Mouse (Mus musculus): ENCODE measurements around the gene Cd19. TPM values are rescaled to one million over a fixed set of nuclear protein-coding genes. Genes with fewer than 3 reads are reported as not detected.

The Cd19 gene
- not detected in 2 replicates for polyA plus RNA-seq (2011; ENCODE audit: insufficient read depth, insufficient read length, low read depth, missing spikeins)

DNA sequence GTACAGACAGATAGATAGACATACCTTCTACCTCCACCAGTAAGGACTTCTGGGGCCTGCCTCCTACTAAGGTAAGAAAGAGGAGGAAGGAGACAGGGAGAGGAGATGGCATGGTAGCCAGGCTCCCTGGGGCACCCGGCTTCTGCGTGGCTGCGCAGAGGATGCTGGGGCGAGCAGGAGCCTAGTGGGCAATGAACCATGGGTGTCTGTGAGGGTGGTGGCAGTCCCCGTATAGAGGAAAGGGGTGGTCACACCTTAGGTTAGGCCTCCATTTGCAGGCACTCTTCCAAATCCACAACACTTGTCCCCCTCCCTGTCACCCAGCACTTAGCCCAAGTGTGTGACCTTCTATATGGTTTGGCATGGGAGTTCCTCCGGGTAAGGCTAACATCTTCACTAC, at the start of gene Cd19:
Gene Cd19, minus strand, starts transcription at position 165 of the 400 bp plus-strand sequence.
- Histone ChIP-seq H3K9me3 (replicated peaks; ENCODE audit: control insufficient read depth, insufficient read depth, low read length, poor library complexity, severe bottlenecking) (no peaks in the 10 kb centered on the region), H3K9ac (ENCODE audit: low read depth, poor library complexity, severe bottlenecking) (no peak within 1 kb of the TSS), H3K27ac (ENCODE audit: insufficient read depth, low read length) (no peak within 1 kb of the TSS), H3K27me3 (ENCODE audit: control insufficient read depth, insufficient read depth, low read length, poor library complexity, severe bottlenecking) (no peaks in the 10 kb centered on the region), H3K4me3 (ENCODE audit: low read depth, low read length) (no peak within 1 kb of the TSS), H3K36me3 (ENCODE audit: control insufficient read depth, insufficient read depth, low read length, poor library complexity, severe bottlenecking) (no peaks in the 10 kb centered on the region), H3K4me1 (ENCODE audit: control insufficient read depth, insufficient read depth, low read length) (no peaks in the 10 kb centered on the region)
- TF ChIP-seq POLR2A (IDR thresholded peaks at IDR 0.05; ENCODE audit: insufficient read depth, low read length) (no peak), EP300 (IDR thresholded peaks at IDR 0.05; ENCODE audit: insufficient read depth, low read depth, low read length) (no peak), CTCF (IDR thresholded peaks at IDR 0.05; ENCODE audit: low read depth, low read length) (no peak)

DNA sequence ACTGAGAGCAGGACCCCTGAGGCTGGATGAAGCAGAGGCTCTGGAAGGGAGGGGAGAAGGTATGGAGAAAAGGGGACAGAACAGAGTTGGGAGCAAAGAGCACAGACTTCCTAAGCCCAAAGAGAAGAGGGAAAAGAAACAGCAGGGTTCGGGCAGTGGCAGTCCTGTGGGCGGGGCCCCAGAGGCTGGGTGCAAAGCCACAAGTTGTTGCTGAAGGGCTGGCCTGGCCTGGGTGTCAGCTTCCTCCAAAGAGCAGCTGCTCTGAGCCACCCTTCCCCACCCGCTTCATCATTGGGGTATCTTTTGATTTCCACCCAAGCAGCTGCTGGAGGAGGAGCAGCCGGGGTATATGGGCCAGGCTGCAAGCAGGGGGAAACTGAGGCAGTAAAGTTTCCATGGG, 49.4 kb upstream of the Cd19 start:
- Histone ChIP-seq H3K36me3 (ENCODE audit: control insufficient read depth, insufficient read depth, low read length, poor library complexity, severe bottlenecking) (peaks cover 6% of the 10 kb centered on the region), H3K9me3 (replicated peaks; ENCODE audit: control insufficient read depth, insufficient read depth, low read length, poor library complexity, severe bottlenecking) (no peaks in the 10 kb centered on the region), H3K27me3 (ENCODE audit: control insufficient read depth, insufficient read depth, low read length, poor library complexity, severe bottlenecking) (no peaks in the 10 kb centered on the region), H3K4me1 (ENCODE audit: control insufficient read depth, insufficient read depth, low read length) (peaks cover 3% of the 10 kb centered on the region), H3K9ac (ENCODE audit: low read depth, poor library complexity, severe bottlenecking) (no peak overlapping the region), H3K27ac (ENCODE audit: insufficient read depth, low read length) (no peak overlapping the region), H3K4me3 (ENCODE audit: low read depth, low read length) (no peak overlapping the region)
- TF ChIP-seq CTCF (IDR thresholded peaks at IDR 0.05; ENCODE audit: low read depth, low read length), result no peak
- no peak for TF ChIP-seq EP300 (IDR thresholded peaks at IDR 0.05; ENCODE audit: insufficient read depth, low read depth, low read length)
- TF ChIP-seq POLR2A (IDR thresholded peaks at IDR 0.05; ENCODE audit: insufficient read depth, low read length), result no peak

DNA sequence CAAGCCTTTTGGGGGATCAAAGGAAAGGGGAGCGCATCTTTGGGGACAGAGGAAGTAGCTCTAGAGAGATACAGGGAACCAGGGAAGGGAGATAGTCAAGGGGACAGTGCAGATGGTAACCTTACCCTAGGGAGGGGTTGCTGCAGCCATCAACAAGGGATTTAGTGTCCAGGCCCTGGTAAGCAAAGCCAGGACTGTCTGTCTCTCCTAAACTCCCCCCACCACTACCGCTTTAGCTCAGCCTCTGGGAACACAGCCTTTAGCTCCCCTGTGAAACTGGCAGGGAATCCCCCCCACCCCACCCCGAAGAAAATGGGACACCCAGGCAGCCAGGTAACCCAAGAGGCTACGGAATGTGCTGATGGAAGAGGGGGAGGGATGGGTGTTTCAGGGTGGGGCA, 48.9 kb upstream of the Cd19 start:
- H3K27ac ChIP-seq (ENCODE audit: insufficient read depth, low read length), result no peak overlapping the region
- H3K9ac ChIP-seq (ENCODE audit: low read depth, poor library complexity, severe bottlenecking), result no peak overlapping the region
- H3K36me3 ChIP-seq (ENCODE audit: control insufficient read depth, insufficient read depth, low read length, poor library complexity, severe bottlenecking), result peaks cover 3% of the 10 kb centered on the region
- H3K27me3 ChIP-seq (ENCODE audit: control insufficient read depth, insufficient read depth, low read length, poor library complexity, severe bottlenecking), result no peaks in the 10 kb centered on the region
- H3K4me1 ChIP-seq (ENCODE audit: control insufficient read depth, insufficient read depth, low read length), result peaks cover 3% of the 10 kb centered on the region
- no peak overlapping the region for H3K4me3 ChIP-seq (ENCODE audit: low read depth, low read length)
- H3K9me3 ChIP-seq (replicated peaks; ENCODE audit: control insufficient read depth, insufficient read depth, low read length, poor library complexity, severe bottlenecking), result no peaks in the 10 kb centered on the region
- TF ChIP-seq CTCF (IDR thresholded peaks at IDR 0.05; ENCODE audit: low read depth, low read length) (no peak), POLR2A (IDR thresholded peaks at IDR 0.05; ENCODE audit: insufficient read depth, low read length) (no peak), EP300 (IDR thresholded peaks at IDR 0.05; ENCODE audit: insufficient read depth, low read depth, low read length) (no peak)

DNA sequence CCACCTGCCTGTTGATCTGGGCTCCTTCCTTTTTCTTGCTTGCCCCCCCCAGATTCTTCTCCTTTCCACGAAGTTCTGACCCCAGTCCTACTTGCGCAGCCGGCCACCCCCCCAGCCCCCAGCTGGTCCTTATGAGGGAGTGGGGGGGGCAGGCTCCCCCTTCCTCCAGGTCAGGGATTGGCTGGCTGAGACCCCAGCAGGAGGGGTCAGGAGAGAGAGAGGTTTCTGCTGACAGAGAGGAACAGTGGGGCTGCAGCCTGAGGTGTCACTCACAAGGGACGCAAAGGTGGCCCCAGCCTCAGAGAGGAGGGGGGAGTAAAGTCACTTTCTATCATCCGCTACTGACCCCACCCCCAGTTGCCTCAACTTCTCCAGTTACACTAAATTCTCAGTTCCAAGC, 48.3 kb upstream of the Cd19 start, which contains the start of gene Atp2a1:
Gene Atp2a1, minus strand, starts transcription at position 105 of the 400 bp plus-strand sequence.
- no peaks in the 10 kb centered on the region for H3K9me3 ChIP-seq (replicated peaks; ENCODE audit: control insufficient read depth, insufficient read depth, low read length, poor library complexity, severe bottlenecking)
- no peaks in the 10 kb centered on the region for H3K27me3 ChIP-seq (ENCODE audit: control insufficient read depth, insufficient read depth, low read length, poor library complexity, severe bottlenecking)
- H3K4me3 ChIP-seq (ENCODE audit: low read depth, low read length), result no peak within 1 kb of the TSS
- H3K27ac ChIP-seq (ENCODE audit: insufficient read depth, low read length), result no peak within 1 kb of the TSS
- H3K9ac ChIP-seq (ENCODE audit: low read depth, poor library complexity, severe bottlenecking), result no peak within 1 kb of the TSS
- H3K4me1 ChIP-seq (ENCODE audit: control insufficient read depth, insufficient read depth, low read length), result peaks cover 3% of the 10 kb centered on the region
- peaks cover 3% of the 10 kb centered on the region; the same call in 1 of the 2 replicates for H3K36me3 ChIP-seq (ENCODE audit: control insufficient read depth, insufficient read depth, low read length, poor library complexity, severe bottlenecking)
- TF ChIP-seq POLR2A (IDR thresholded peaks at IDR 0.05; ENCODE audit: insufficient read depth, low read length) (no peak), EP300 (IDR thresholded peaks at IDR 0.05; ENCODE audit: insufficient read depth, low read depth, low read length) (no peak), CTCF (IDR thresholded peaks at IDR 0.05; ENCODE audit: low read depth, low read length) (no peak)

DNA sequence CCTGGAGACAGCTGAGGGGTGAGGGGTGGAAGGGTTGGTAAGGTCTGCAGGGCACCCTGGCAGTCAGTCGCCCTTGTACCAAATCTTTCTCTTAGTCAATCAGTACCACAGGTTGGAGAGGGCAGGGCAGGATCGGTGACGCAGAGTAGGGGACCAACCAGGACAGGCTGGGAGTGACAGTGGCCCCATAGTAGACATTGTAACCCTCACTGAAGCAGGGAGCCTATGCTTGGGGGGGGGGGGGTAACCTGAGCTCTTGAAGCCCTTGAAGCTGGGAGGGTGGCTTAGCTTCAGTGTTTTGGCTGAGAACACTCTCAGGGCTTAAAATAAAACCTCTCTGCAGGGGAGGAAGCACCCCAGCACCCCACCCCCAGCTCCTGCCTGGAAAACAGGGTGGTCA, 46.9 kb upstream of the Cd19 start:
- H3K9me3 ChIP-seq (replicated peaks; ENCODE audit: control insufficient read depth, insufficient read depth, low read length, poor library complexity, severe bottlenecking), result no peaks in the 10 kb centered on the region
- H3K4me1 ChIP-seq (ENCODE audit: control insufficient read depth, insufficient read depth, low read length), result peaks cover 3% of the 10 kb centered on the region
- H3K36me3 ChIP-seq (ENCODE audit: control insufficient read depth, insufficient read depth, low read length, poor library complexity, severe bottlenecking), result no peaks in the 10 kb centered on the region
- no peak overlapping the region for H3K27ac ChIP-seq (ENCODE audit: insufficient read depth, low read length)
- H3K4me3 ChIP-seq (ENCODE audit: low read depth, low read length), result no peak overlapping the region
- H3K27me3 ChIP-seq (ENCODE audit: control insufficient read depth, insufficient read depth, low read length, poor library complexity, severe bottlenecking), result no peaks in the 10 kb centered on the region
- no peak for TF ChIP-seq CTCF (IDR thresholded peaks at IDR 0.05; ENCODE audit: low read depth, low read length)
- no peak for TF ChIP-seq EP300 (IDR thresholded peaks at IDR 0.05; ENCODE audit: insufficient read depth, low read depth, low read length)
- no peak for TF ChIP-seq POLR2A (IDR thresholded peaks at IDR 0.05; ENCODE audit: insufficient read depth, low read length)
- H3K9ac ChIP-seq (ENCODE audit: low read depth, poor library complexity, severe bottlenecking), result no peak overlapping the region

DNA sequence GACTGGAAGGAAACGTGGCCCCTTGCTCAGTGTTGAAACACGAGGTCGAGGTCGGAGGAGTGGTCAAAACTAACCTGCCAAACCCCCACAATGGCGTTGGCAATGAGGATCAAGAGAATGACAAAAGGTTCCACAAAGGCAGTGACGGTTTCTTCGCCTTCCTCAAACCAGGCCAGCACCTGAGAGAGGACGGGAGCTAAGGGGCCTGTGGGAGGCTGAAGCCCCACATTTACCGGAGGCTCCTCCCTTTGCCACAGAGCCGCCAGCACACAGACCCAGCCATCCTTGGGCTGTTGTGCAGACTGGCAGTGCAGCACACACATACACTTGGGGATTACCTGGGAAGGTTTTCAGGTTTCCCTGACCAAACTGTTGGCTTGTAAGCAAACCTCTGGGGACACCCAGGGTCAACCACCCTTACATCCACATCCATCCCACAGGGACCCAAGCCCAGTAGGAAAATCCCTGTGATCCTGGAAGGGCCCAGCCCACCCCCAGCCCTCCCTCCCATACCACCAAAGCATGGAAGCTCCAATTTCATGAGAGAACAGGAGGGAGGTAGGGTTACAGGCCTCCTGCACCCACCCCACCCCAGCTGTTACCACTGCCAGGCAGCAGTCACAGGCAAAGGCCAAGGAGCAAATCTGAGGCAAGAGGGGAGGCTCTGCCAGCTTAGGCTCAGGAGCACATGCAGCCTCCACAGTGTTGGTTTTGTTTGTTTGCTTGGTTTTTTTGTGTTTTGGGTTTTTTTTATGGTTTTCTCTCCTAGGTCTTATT, 46.1 kb upstream of the Cd19 start:
- Histone ChIP-seq H3K9me3 (replicated peaks; ENCODE audit: control insufficient read depth, insufficient read depth, low read length, poor library complexity, severe bottlenecking) (no peaks in the 10 kb centered on the region), H3K27me3 (ENCODE audit: control insufficient read depth, insufficient read depth, low read length, poor library complexity, severe bottlenecking) (no peaks in the 10 kb centered on the region), H3K36me3 (ENCODE audit: control insufficient read depth, insufficient read depth, low read length, poor library complexity, severe bottlenecking) (no peaks in the 10 kb centered on the region), H3K27ac (ENCODE audit: insufficient read depth, low read length) (no peak overlapping the region), H3K4me1 (ENCODE audit: control insufficient read depth, insufficient read depth, low read length) (peaks cover 3% of the 10 kb centered on the region), H3K9ac (ENCODE audit: low read depth, poor library complexity, severe bottlenecking) (no peak overlapping the region), H3K4me3 (ENCODE audit: low read depth, low read length) (no peak overlapping the region)
- TF ChIP-seq POLR2A (IDR thresholded peaks at IDR 0.05; ENCODE audit: insufficient read depth, low read length), result no peak
- TF ChIP-seq EP300 (IDR thresholded peaks at IDR 0.05; ENCODE audit: insufficient read depth, low read depth, low read length), result no peak
- no peak for TF ChIP-seq CTCF (IDR thresholded peaks at IDR 0.05; ENCODE audit: low read depth, low read length)

All from ES-Bruce4 (cell line).